Mouse (Mus musculus) megakaryocyte, embryonic 14.5 days (primary cell): ENCODE data around the gene Fbxo45.

Source experiments
- FLI1 ChIP-seq: IDR thresholded peaks from 2 replicates; pipeline ENCODE4 v1.6.1; 2012; ENCODE audit warnings: low read length, inconsistent platforms, mixed read lengths
- GATA1 ChIP-seq: IDR thresholded peaks from 3 replicates; pipeline ENCODE4 v1.6.1; 2012; ENCODE audit warnings: mixed read lengths, low read length, inconsistent platforms, borderline replicate concordance

GRCm38 (mm10) chr16:32190011-32190441, 56.9 kb downstream of the Fbxo45 start:
- TF ChIP-seq GATA1 (no peak), FLI1 (no peak)
